Mouse (Mus musculus) gonadal fat pad, adult 2 months (tissue): ENCODE results near the gene Ackr3. TPM values are rescaled to one million over a fixed set of nuclear protein-coding genes. Genes with fewer than 3 reads are reported as not detected.

Experiments used
- DNase-seq: peaks from one replicate; pipeline ENCODE4 v3.0.0-alpha.2; 2012; ENCODE audit warnings: low read depth
- polyA plus RNA-seq: library from polyadenylated mRNA; depleted of rRNA; stranded (reverse); fragments of >200 nt; gene quantifications from 2 replicates; pipeline ENCODE4 v1.2.3, GENCODE M21; 2012; rRNA removed

The Ackr3 gene
- 100 and 181 TPM in 2 replicates for polyA plus RNA-seq

GRCm38 (mm10) chr1:90203783-90204690 lies at the start of gene Ackr3:
Gene Ackr3, plus strand, starts transcription at chr1:90203980.
- no peak for DNase-seq

- no peak for DNase-seq
Measured at GRCm38 (mm10) chr1:90156589-90156988, 47.2 kb upstream of the Ackr3 start.

GRCm38 (mm10) chr1:90159927-90160326 lies 43.9 kb upstream of the Ackr3 start:
- no peak for DNase-seq

- no peak for DNase-seq
Measured at GRCm38 (mm10) chr1:90161623-90162022, 42.2 kb upstream of the Ackr3 start.

- no peak for DNase-seq
Measured at GRCm38 (mm10) chr1:90162379-90162857, 41.4 kb upstream of the Ackr3 start.

- no peak for DNase-seq
Measured at GRCm38 (mm10) chr1:90163161-90163560, 40.6 kb upstream of the Ackr3 start.

GRCm38 (mm10) chr1:90164319-90164718 lies 39.5 kb upstream of the Ackr3 start:
- DNase-seq, result no peak

GRCm38 (mm10) chr1:90174338-90174737 lies 29.4 kb upstream of the Ackr3 start:
- no peak for DNase-seq

- no peak for DNase-seq
Measured at GRCm38 (mm10) chr1:90176223-90176622, 27.6 kb upstream of the Ackr3 start.

- DNase-seq, result no peak
Measured at GRCm38 (mm10) chr1:90177565-90177964, 26.2 kb upstream of the Ackr3 start.

- no peak for DNase-seq
Measured at GRCm38 (mm10) chr1:90177978-90178377, 25.8 kb upstream of the Ackr3 start.

- DNase-seq, result no peak
Measured at GRCm38 (mm10) chr1:90180479-90180878, 23.3 kb upstream of the Ackr3 start.

GRCm38 (mm10) chr1:90180966-90181699 lies 22.6 kb upstream of the Ackr3 start:
- DNase-seq, result no peak

GRCm38 (mm10) chr1:90182521-90182920 lies 21.3 kb upstream of the Ackr3 start:
- DNase-seq, result no peak

GRCm38 (mm10) chr1:90183602-90184001 lies 20.2 kb upstream of the Ackr3 start:
- no peak for DNase-seq

GRCm38 (mm10) chr1:90186173-90186572 lies 17.6 kb upstream of the Ackr3 start:
- no peak for DNase-seq

- no peak for DNase-seq
Measured at GRCm38 (mm10) chr1:90186874-90187273, 16.9 kb upstream of the Ackr3 start.

GRCm38 (mm10) chr1:90189046-90189445 lies 14.7 kb upstream of the Ackr3 start:
- no peak for DNase-seq

- no peak for DNase-seq
Measured at GRCm38 (mm10) chr1:90201246-90201645, 2.5 kb upstream of the Ackr3 start.

- no peak for DNase-seq
Measured at GRCm38 (mm10) chr1:90201655-90202054, 2.1 kb upstream of the Ackr3 start.

GRCm38 (mm10) chr1:90202207-90202978 lies 1.4 kb upstream of the Ackr3 start:
- no peak for DNase-seq

- DNase-seq, result no peak
Measured at GRCm38 (mm10) chr1:90203341-90203740, 439 bp upstream of the Ackr3 start.
